Mouse (Mus musculus) B cell, adult 67 days (primary cell): ENCODE data around the gene Eif3d. TPM values are rescaled to one million over a fixed set of nuclear protein-coding genes. Genes with fewer than 3 reads are reported as not detected.

Source experiments
- total RNA-seq, 2 experiments: library from RNA; stranded (reverse); gene quantifications; 4 replicates each; pipeline ENCODE4 v1.2.4; 2023

Gene Eif3d
- total RNA-seq: 100 to 1,000 TPM; 152 to 186 TPM

DNA sequence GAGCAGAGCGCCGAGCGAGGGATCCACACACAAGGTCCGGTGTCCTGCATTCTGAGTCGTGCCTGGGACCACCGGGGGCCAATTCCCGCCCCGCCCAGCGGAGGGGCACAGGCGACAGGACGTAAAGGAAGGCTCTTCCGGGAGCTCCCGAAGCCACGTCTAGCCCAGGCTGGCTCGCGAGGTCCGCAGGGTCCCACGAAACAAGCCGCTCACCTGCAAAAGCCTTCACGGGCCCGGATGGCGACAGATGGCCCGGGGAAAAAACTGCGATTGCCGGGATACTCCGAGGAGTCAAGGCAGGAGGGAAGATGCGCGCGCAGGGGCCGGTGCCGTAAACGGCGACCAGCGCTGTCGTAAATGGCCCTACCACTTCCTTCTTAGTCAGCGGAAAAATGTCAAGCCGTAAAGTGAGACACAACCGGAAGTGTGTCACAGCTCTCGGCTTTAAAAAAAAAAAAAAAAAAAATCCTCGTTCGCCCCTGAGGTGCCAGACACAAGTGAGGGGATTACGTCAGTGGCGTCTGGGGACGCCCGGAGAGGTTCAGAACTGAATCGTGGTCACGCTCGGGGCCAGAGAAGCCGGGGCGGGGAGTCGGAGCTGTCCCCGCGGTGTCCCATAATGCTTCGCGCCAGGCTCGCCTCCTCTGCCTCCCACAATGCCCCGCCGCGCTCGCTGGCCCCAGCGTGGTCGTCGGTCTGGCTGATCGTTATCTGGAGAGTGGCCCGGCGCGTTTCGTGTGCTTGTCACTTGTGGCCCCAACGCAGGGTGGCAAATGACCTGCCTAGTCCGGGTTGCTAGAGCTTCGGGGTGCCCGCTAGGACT lies at the start of gene Eif3d:
Eif3d (minus strand) TSS at position 344 of the 823 bp plus-strand sequence.

DNA sequence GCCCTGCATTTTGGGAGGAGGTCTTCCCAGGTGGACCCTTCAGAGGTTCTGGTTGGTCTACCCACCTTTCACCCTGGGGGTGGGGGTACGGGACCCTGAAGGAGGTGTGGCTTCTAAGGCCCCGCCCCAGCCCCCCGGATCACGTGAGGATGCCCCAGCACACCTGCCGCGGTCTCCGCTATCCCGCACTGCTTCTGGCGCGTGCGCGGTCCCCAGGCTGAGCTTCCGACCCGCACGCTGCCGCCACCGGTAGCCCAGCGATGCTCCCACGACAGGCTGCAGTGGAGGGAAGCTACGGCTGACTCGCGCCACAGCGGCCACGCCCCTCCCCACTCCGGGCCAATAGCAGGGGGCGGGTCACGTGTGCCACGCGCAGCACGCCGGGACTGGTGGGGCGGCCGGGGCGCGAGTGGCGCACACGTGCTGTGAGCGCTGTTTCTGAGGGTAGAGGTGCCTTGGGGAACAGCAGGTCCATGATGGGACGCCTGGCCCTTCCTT lies 14.2 kb downstream of the Eif3d start, which contains the start of gene Foxred2:
Foxred2 (minus strand) TSS at position 319 of the 498 bp plus-strand sequence.

DNA sequence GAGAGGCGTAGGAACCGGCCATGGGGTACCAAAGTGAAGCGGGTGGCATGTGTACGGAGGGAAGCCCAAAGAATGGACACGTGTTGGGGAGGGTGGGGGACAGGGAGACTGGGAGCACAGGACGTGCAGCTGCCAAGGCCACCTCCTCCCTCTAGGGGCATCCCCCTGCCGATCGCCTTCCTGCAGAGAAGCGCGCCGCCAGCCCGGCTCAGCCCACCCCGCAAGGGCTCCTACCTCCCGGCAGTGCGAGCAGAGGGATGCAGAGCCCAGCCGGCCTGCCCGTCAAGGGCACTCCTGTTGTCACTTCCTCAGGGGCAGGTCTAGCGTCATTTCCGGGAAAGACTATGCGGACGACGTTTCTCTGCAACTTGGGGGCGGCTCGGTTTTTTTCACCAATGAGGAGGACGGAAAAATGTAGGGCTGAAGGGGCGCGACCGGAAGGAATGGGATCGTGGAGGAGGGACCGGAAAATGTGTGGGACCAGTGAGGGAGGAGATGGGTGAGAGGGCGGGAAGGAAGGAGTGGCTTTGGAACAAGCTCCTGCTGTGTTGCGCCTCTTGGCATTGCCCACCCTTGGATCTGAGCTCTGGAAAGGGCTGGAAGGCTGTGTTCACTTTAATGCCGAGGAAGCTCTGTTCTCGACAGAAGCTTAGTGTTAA lies 41.8 kb downstream of the Eif3d start, which contains the start of gene Txn2:
Txn2 (minus strand) TSS at position 334 of the 659 bp plus-strand sequence.

Other genes with a start within 250 kb of the Eif3d start
- gene Apol9b, start 241.8 kb downstream of the Eif3d start, total RNA-seq: not detected
- 10 to 100 TPM; 10.8 to 14.3 TPM for gene Apol8, start 213.8 kb downstream of the Eif3d start, total RNA-seq
- gene Myh9, start 128.6 kb downstream of the Eif3d start, total RNA-seq: 100 to 1,000 TPM; 792 to 824 TPM
- 10 to 100 TPM; 90.1 to 92.3 TPM for gene Txn2, start 41.8 kb downstream of the Eif3d start, total RNA-seq
- 10 to 100 TPM in 1 of 2 experiments, 1 to 10 TPM in 1; 9.3 to 10.2 TPM for gene Foxred2, start 14.1 kb downstream of the Eif3d start, total RNA-seq
- not detected for gene Cacng2, start 149.2 kb upstream of the Eif3d start, total RNA-seq
- gene Ift27, start 203.3 kb upstream of the Eif3d start, total RNA-seq: 10 to 100 TPM; 34.9 to 43.3 TPM
- not detected for gene Pvalb, start 235.6 kb upstream of the Eif3d start, total RNA-seq